Mouse (Mus musculus): ENCODE measurements around the gene Usf3. TPM values are rescaled to one million over a fixed set of nuclear protein-coding genes. Genes with fewer than 3 reads are reported as not detected.

Gene Usf3
- polyA plus RNA-seq, 1 experiment from 2014 or later: 2.8 TPM

- 63% methylated on average over 6 of the region's 6 CpGs for WGBS
Observed at GRCm38 (mm10) chr16:44141483-44141882, 31.6 kb upstream of the Usf3 start.

GRCm38 (mm10) chr16:44149002-44149767 is 23.9 kb upstream of the Usf3 start:
- no peak for DNase-seq (ENCODE audit: low spot score)
- no peaks in the 10 kb centered on the region for H3K9me3 ChIP-seq
- H3K27ac ChIP-seq: no peak overlapping the region
- no peaks in the 10 kb centered on the region for H3K4me1 ChIP-seq
- 95% methylated on average over 1 of the region's 1 CpGs for WGBS
- no peak overlapping the region for H3K4me3 ChIP-seq
- H3K36me3 ChIP-seq: no peaks in the 10 kb centered on the region
- no peaks in the 10 kb centered on the region for H3K27me3 ChIP-seq (ENCODE audit: insufficient read depth, poor library complexity, severe bottlenecking)

More at GRCm38 (mm10) chr16:44141483-44141882, 31.6 kb upstream of the Usf3 start:
- H3K4me3 ChIP-seq: peak overlapping the region; percentile 95
- no peaks in the 10 kb centered on the region for H3K36me3 ChIP-seq
- H3K4me1 ChIP-seq: peaks cover 11% of the 10 kb centered on the region
- H3K9me3 ChIP-seq: no peaks in the 10 kb centered on the region
- no peak overlapping the region for H3K27ac ChIP-seq
- no peaks in the 10 kb centered on the region for H3K27me3 ChIP-seq (ENCODE audit: insufficient read depth, poor library complexity, severe bottlenecking)
- no peak for DNase-seq (ENCODE audit: low spot score)

- no peak for DNase-seq (ENCODE audit: low spot score)
- 66% methylated on average over 6 of the region's 6 CpGs for WGBS
- Histone ChIP-seq H3K4me3 (no peak overlapping the region), H3K4me1 (no peaks in the 10 kb centered on the region), H3K9me3 (no peaks in the 10 kb centered on the region), H3K27ac (no peak overlapping the region), H3K36me3 (peaks cover 24% of the 10 kb centered on the region), H3K27me3 (ENCODE audit: insufficient read depth, poor library complexity, severe bottlenecking) (no peaks in the 10 kb centered on the region)
Observed at GRCm38 (mm10) chr16:44154497-44155057, 18.5 kb upstream of the Usf3 start.

GRCm38 (mm10) chr16:44159325-44159724 is 13.7 kb upstream of the Usf3 start:
- no peak overlapping the region for H3K4me3 ChIP-seq

GRCm38 (mm10) chr16:44163831-44164230 is 9.2 kb upstream of the Usf3 start:
- H3K27me3 ChIP-seq (ENCODE audit: insufficient read depth, poor library complexity, severe bottlenecking): no peaks in the 10 kb centered on the region
- H3K36me3 ChIP-seq: peaks cover 20% of the 10 kb centered on the region
- H3K4me1 ChIP-seq: no peaks in the 10 kb centered on the region
- H3K4me3 ChIP-seq: no peak overlapping the region
- H3K9me3 ChIP-seq: no peaks in the 10 kb centered on the region
- no peak overlapping the region for H3K27ac ChIP-seq
- DNase-seq (ENCODE audit: low spot score): no peak
- WGBS: 90% methylated on average over 2 of the region's 2 CpGs

More at GRCm38 (mm10) chr16:44159325-44159724, 13.7 kb upstream of the Usf3 start:
- H3K4me1 ChIP-seq: no peaks in the 10 kb centered on the region
- WGBS: 88% methylated on average over 7 of the region's 7 CpGs
- no peaks in the 10 kb centered on the region for H3K27me3 ChIP-seq (ENCODE audit: insufficient read depth, poor library complexity, severe bottlenecking)
- H3K9me3 ChIP-seq: no peaks in the 10 kb centered on the region
- H3K27ac ChIP-seq: no peak overlapping the region
- DNase-seq (ENCODE audit: low spot score): no peak
- H3K36me3 ChIP-seq: peaks cover 36% of the 10 kb centered on the region

- 51% methylated on average over 3 of the region's 3 CpGs for WGBS
- Histone ChIP-seq H3K9me3 (no peaks in the 10 kb centered on the region), H3K36me3 (peaks cover 6% of the 10 kb centered on the region), H3K27me3 (ENCODE audit: insufficient read depth, poor library complexity, severe bottlenecking) (no peaks in the 10 kb centered on the region), H3K4me1 (no peaks in the 10 kb centered on the region), H3K4me3 (no peak overlapping the region), H3K27ac (no peak overlapping the region)
- DNase-seq (ENCODE audit: low spot score): no peak
Observed at GRCm38 (mm10) chr16:44165182-44165581, 7.9 kb upstream of the Usf3 start.

GRCm38 (mm10) chr16:44168990-44169389 is 4.1 kb upstream of the Usf3 start:
- no peak for DNase-seq (ENCODE audit: low spot score)
- no peaks in the 10 kb centered on the region for H3K9me3 ChIP-seq
- H3K27me3 ChIP-seq (ENCODE audit: insufficient read depth, poor library complexity, severe bottlenecking): no peaks in the 10 kb centered on the region
- WGBS: 90% methylated on average over 4 of the region's 4 CpGs
- H3K36me3 ChIP-seq: no peaks in the 10 kb centered on the region
- H3K4me3 ChIP-seq: no peak overlapping the region
- no peaks in the 10 kb centered on the region; the same call in 1 of the 2 replicates for H3K4me1 ChIP-seq
- no peak overlapping the region for H3K27ac ChIP-seq

GRCm38 (mm10) chr16:44172297-44173154 is 520 bp upstream of the Usf3 start:
- Histone ChIP-seq H3K27me3 (ENCODE audit: insufficient read depth, poor library complexity, severe bottlenecking) (no peaks in the 10 kb centered on the region), H3K4me1 (peaks cover 16% of the 10 kb centered on the region)
- WGBS: under 1% methylated on average over 26 of the region's 26 CpGs

GRCm38 (mm10) chr16:44173966-44174530 is 1.0 kb downstream of the Usf3 start:
- peaks cover 3% of the 10 kb centered on the region; the same call in 1 of the 2 replicates for H3K36me3 ChIP-seq
- DNase-seq (ENCODE audit: low spot score): no peak
- WGBS: 23% methylated on average over 7 of the region's 7 CpGs
- peak overlapping the region; percentile 86 for H3K4me3 ChIP-seq
- H3K27me3 ChIP-seq (ENCODE audit: insufficient read depth, poor library complexity, severe bottlenecking): no peaks in the 10 kb centered on the region
- H3K4me1 ChIP-seq: peaks cover 21% of the 10 kb centered on the region
- H3K27ac ChIP-seq: peak overlapping the region; percentile 99
- H3K9me3 ChIP-seq: no peaks in the 10 kb centered on the region

More at GRCm38 (mm10) chr16:44172297-44173154, 520 bp upstream of the Usf3 start:
- Histone ChIP-seq H3K36me3 (no peaks in the 10 kb centered on the region), H3K4me3 (peak overlapping the region; percentile 86), H3K27ac (peak overlapping the region; percentile 99), H3K9me3 (no peaks in the 10 kb centered on the region)
- peak; percentile 100 for DNase-seq (ENCODE audit: low spot score)

GRCm38 (mm10) chr16:44175001-44175400 is 2.0 kb downstream of the Usf3 start:
- H3K27ac ChIP-seq: no peak overlapping the region
- 44% methylated on average over 1 of the region's 1 CpGs for WGBS

GRCm38 (mm10) chr16:44176511-44176910 is 3.5 kb downstream of the Usf3 start:
- no peak overlapping the region for H3K4me3 ChIP-seq
- DNase-seq (ENCODE audit: low spot score): peak; percentile 68
- no peaks in the 10 kb centered on the region for H3K9me3 ChIP-seq
- no peak overlapping the region for H3K27ac ChIP-seq
- H3K4me1 ChIP-seq: peaks cover 21% of the 10 kb centered on the region
- H3K36me3 ChIP-seq: peaks cover 4% of the 10 kb centered on the region; the same call in 1 of the 2 replicates
- no peaks in the 10 kb centered on the region for H3K27me3 ChIP-seq (ENCODE audit: insufficient read depth, poor library complexity, severe bottlenecking)
- WGBS: 86% methylated on average over 2 of the region's 2 CpGs

More at GRCm38 (mm10) chr16:44175001-44175400, 2.0 kb downstream of the Usf3 start:
- Histone ChIP-seq H3K27me3 (ENCODE audit: insufficient read depth, poor library complexity, severe bottlenecking) (no peaks in the 10 kb centered on the region), H3K36me3 (peaks cover 3% of the 10 kb centered on the region; the same call in 1 of the 2 replicates), H3K4me3 (no peak overlapping the region), H3K9me3 (no peaks in the 10 kb centered on the region), H3K4me1 (peaks cover 21% of the 10 kb centered on the region)
- no peak for DNase-seq (ENCODE audit: low spot score)

- Histone ChIP-seq H3K27me3 (ENCODE audit: insufficient read depth, poor library complexity, severe bottlenecking) (no peaks in the 10 kb centered on the region), H3K27ac (no peak overlapping the region), H3K9me3 (no peaks in the 10 kb centered on the region), H3K36me3 (peaks cover 9% of the 10 kb centered on the region; the same call in 1 of the 2 replicates), H3K4me3 (no peak overlapping the region), H3K4me1 (peaks cover 21% of the 10 kb centered on the region)
- DNase-seq (ENCODE audit: low spot score): no peak
- WGBS: 66% methylated on average over 1 of the region's 1 CpGs
Observed at GRCm38 (mm10) chr16:44178555-44178954, 5.5 kb downstream of the Usf3 start.
